Mouse (Mus musculus) adrenal gland, adult 8-10 months (tissue): ENCODE results near the gene Rtca. TPM values are rescaled to one million over a fixed set of nuclear protein-coding genes. Genes with fewer than 3 reads are reported as not detected.
A peak's percentile ranks its signal among the peaks of the same experiment; 100 is the strongest.

ENCODE experiments used
- DNase-seq: peaks from one replicate; pipeline ENCODE4 v3.0.0; 2022
- total RNA-seq, 4 experiments: library from RNA; stranded (reverse); gene quantifications; 2 replicates each; pipeline ENCODE4 v1.2.4; 2022

Gene Rtca
- total RNA-seq: 10 to 100 TPM; 34.5 to 45.1 (median 36.8) TPM

DNA sequence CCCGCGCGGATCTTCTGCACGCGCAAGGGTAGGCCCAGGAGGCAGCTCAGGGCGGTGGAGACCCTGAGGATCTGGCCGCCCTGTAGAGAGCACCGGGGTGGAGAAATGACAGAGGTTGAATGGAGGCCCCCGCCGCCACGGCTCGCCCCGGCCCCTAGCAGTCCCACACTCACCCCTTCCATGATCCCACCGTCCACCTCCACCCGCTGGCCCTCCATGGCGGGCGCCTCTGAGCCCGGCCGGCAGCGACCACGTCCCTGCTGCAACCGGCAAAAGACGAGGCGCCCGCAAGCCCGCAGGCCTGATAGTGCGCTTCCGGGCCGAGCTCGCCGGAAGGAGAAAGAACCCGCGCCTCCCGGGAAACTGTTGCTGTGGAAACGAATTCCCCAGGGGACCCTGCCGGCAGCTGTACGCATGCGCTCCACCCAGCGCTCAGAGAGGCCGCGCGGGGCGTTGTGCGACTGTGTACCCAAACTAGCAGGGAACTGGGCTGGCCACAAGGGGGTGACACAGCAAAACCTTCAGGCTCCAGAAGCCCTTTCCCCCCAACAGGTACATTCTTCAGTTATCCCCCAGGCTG is at the start of gene Rtca:
Gene Rtca (minus strand): TSS at position 437 of the 580 bp plus-strand sequence.
- peak; percentile 97 for DNase-seq

DNA sequence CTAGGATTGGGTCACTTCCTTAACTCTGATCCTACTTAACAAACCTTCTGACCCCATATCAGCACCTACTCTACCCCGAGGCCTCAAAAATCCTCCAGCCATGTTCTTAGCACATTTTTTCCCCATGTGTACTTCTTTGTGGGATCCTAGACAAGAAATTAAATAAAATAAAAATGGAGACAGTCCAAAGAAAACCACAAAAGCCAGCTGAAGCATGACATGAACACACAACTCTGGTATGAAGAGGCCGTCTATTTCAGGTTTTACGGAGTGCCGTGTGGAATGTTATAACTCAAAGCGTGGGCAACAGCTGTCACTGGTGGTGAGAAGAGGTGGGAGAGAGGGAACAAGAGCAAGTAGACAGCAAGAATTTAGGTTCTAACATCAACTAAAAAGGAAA is 43.4 kb upstream of the Rtca start:
- DNase-seq: no peak

- DNase-seq: no peak
Observed at GRCm38 (mm10) chr3:116547430-116547829, 39.4 kb upstream of the Rtca start.

DNA sequence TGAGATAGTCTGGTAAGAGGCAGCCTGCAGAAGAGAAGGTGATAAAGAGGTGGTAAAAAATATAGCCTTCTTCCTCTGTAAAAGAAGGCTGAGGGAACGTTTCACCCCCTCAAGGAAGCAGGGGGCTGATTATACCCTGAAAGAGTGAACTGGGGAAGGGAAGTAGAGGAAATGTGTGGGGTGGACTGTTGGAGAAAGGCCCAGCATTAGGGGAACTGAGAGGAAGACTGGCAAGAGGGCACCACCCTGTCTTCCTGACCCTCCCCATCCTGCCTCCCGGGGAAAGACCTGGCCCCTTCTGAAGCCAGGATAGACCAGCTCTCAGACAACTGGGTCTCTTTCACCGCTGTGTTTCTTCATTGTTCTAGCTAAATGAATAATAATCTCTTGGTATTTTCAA is 34.5 kb upstream of the Rtca start:
- no peak for DNase-seq

DNA sequence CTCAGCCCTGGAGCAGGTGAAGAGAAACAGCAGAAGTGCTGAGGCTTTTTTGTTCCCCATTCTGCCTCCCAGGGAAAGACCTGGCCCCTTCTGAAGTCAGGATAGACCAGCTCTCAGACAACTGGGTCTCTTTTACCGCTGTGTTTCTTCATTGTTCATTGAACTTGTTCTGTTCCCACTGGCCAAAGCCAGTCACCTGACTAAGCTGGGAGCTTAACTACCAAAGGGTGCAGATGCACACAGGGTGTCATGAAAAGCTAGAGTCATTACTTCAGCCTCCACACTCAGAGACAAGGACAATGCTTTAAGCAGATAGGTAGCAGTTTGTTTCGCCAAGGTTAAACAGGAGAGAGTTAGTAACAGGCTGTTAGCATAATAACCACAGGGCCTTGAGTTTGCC is 34.1 kb upstream of the Rtca start:
- DNase-seq: no peak

DNA sequence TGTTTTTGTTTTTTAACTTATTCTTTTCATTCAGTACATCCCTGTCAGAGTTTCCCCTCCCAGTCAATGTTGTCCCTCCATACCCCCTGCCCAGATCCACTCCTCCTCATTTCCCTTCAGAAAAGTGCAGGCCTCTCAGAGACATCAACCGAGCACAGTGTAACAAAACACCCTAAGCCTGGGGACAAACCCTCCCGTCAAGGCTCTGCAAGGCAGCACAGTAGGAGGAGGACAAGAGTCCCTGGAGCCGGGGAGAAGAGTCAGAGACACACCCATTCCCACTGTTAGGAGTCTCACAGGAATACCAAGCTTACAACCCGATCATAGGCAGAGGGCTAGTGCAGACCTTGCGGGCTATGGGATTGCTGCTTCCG is 29.2 kb upstream of the Rtca start:
- no peak for DNase-seq

GRCm38 (mm10) chr3:116536428-116537199 is 28.6 kb upstream of the Rtca start:
- no peak for DNase-seq

- no peak for DNase-seq
Observed at GRCm38 (mm10) chr3:116530826-116531225, 22.8 kb upstream of the Rtca start.

- DNase-seq: no peak
Observed at GRCm38 (mm10) chr3:116529741-116530140, 21.7 kb upstream of the Rtca start.

DNA sequence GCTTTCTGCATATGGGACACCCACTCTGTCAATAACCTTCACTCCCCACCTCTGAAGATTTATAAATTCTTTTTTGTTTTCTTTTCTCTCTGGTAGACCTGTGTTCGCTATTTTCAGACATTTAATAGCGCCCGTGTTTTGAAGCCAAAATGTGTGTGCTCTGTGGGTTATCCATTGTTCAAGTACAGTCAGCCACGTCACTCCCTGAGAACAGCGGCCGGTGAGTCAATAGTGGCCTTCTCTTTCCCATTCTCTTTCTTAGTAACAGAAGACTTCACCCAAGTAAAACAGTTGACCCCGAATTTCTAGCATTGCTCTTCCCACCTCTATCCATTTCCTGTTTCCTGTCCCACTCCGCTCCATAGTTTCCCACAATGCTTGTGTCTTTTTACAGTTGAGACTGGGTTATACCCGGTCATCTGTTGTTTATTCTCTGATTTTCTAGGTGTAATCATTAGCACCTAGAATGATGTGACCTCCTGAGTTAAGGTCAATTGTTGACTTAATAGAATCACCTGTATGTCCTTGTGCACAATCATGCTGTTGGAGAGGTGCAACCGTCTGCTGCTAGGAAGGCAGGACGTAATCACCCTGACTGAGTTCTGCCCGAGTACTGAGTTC is 12.2 kb upstream of the Rtca start:
- DNase-seq: peak; percentile 38

- DNase-seq: peak; percentile 84
Observed at GRCm38 (mm10) chr3:116512904-116513716, 5.1 kb upstream of the Rtca start, which contains the start of gene Dbt. Gene Dbt (plus strand): TSS chr3:116513070.

DNA sequence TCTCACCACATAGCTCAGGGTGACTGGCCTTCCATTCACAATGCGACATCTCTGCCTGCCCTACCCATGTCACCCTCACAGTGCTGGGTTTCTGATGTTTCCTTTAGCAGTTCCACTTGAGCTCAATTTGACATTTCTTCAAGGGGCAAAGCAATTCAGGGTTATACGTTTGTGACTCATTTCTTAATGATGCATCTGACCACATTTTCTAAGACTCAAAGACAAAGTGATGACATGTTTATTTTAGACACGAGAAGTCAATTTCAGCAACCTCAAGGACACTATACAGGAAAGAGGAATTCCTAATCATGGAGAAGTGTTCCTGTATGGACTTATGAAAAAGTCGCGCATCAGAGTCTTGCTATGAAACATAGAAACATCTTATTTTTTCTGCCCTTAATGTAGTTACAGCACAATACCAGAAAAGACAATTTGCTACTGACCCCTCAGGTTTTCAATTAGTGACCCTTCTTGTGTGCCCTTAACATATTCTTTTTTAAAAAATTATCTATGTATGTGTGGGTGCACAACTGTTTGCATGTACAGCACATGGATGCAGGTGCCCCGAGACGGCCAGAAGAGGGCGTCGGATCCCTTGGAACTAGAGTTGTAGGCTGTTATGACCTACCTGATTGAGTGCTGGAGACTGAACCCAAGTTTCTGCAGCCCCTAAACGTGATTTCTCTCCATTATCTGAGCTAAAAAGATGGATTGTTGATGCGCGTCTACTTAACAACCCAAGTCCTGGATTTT is 4.3 kb upstream of the Rtca start:
- DNase-seq: peak; percentile 29

- DNase-seq: no peak
Observed at GRCm38 (mm10) chr3:116495671-116496070, 12.3 kb downstream of the Rtca start.

- DNase-seq: no peak
Observed at GRCm38 (mm10) chr3:116493658-116494057, 14.3 kb downstream of the Rtca start.

DNA sequence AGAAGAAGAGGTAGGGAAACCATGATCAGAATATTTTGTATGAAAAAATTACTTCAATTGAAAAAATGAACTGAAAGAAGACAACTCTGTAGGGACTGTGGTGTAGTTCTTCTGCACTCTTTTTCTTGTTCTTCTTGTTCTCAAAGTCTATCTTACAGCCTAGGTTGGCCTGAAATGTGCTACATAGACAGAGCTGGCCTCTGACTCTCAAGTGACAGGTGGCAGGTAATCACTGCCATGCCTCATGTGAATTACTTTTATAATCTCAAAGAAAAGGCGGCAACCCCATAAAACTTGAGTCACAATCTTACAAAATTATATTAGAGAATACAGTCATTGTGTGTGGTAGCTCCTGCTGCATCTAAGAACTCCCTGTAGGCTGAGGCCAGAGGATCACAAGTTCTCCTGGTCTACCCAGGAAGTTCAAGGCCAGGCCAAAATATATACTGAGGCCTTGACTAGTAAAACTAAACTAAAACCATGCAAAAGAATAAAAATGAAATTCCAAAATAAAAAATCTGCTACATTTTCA is 16.0 kb downstream of the Rtca start:
- DNase-seq: no peak

- no peak for DNase-seq
Observed at GRCm38 (mm10) chr3:116490920-116491319, 17.1 kb downstream of the Rtca start.

- DNase-seq: no peak
Observed at GRCm38 (mm10) chr3:116483271-116483670, 24.7 kb downstream of the Rtca start.

DNA sequence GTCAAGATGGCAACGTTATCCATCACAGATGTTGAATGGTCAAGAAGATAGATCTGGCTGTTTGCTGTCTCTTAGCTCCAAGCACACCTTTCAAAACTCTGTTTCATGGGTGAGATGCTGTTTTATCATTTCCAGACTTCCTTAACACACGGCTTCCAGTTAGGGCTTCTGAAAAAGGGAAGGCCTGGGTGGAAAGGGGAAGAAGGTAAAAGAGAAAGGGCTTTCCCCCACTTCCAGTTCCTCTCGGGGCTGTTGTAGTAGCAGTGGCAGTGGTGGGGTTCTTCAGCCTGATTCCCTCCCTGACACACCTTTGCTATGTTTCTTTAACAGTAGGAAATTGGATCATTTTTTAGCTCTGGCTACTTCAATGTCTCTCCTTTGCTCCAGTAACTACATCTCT is 25.3 kb downstream of the Rtca start:
- DNase-seq: no peak

GRCm38 (mm10) chr3:116480937-116481336 is 27.1 kb downstream of the Rtca start:
- DNase-seq: no peak

DNA sequence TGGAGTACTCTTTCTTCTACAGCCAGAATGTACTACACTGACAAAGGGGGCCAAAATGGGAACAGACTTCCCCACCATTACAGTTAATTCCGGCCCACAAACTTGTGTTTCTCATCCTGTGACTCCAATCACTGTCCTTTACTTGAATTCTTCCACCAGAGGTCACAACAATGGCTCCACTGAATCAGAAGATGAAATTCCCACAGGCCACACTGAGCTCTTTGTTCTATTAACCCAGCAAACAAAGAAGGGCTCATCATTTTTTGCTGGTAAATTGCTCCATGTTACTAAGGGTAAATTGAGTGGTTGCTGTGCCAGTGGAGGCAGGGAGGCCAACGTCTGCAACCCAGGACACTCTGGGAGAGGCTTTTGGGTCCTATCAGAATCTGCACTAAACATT is 27.9 kb downstream of the Rtca start:
- DNase-seq: no peak

GRCm38 (mm10) chr3:116477351-116477750 is 30.7 kb downstream of the Rtca start:
- DNase-seq: no peak
